Comparison of ENCODE assay signal across 9 mouse cellular contexts in the genomic region with DNA sequence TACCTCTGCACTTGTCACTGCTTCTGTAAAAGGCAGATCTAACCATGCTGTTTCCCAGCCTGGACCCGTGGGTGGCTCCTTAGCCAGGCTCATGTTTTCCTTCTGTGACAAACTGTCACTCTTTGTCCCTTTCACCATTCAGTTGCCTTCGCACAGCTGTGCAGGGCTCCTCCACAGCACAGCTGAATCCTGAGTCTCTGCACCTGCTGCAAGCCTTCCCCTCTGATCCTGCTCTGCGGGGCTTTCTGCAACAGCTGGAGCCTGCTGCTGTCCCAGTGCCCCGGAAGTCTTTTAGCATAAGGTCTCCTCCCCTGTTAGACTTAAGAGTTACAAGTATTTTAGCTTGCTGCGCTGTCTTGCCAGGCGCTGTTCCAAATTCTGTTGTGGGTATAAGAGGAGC. TPM values are rescaled to one million over a fixed set of nuclear protein-coding genes. Genes with fewer than 3 reads are reported as not detected.
A peak's percentile ranks its signal among the peaks of the same experiment; 100 is the strongest.
DNase-seq lines count a peak whose midpoint lies in the region; ATAC-seq lines count a peak whose summit lies in the region.
"Had no signal": no experiment of that assay in that cellular context is flagged by ENCODE, and none has a peak within 500 bp of the region (broad histone marks: within the 10 kb centered on the region; RNA-seq: fewer than 3 reads in every experiment).

No protein-coding gene starts in this region.

- no peak overlapping the region for H3K27ac ChIP-seq in heart, embryonic 16.5 days (ENCODE audit: low read length)
- no peak overlapping the region for H3K27ac ChIP-seq in midbrain, embryonic 16.5 days (ENCODE audit: low read length)
- no peak overlapping the region for H3K27ac ChIP-seq in midbrain, embryonic 11.5 days (ENCODE audit: low read depth, low read length)
- no peak overlapping the region for H3K27ac ChIP-seq in lung, embryonic 16.5 days (ENCODE audit: low read length)

- WGBS in heart, embryonic 16.5 days = 62% methylated on average over 6 of the region's 6 CpGs
- 71% methylated on average over 6 of the region's 6 CpGs for WGBS in midbrain, embryonic 16.5 days
- WGBS in midbrain, embryonic 11.5 days = 78% methylated on average over 6 of the region's 6 CpGs
- WGBS in lung, embryonic 16.5 days = 65% methylated on average over 6 of the region's 6 CpGs

- H3K9ac ChIP-seq in heart, embryonic 16.5 days (ENCODE audit: low read length) = no peak overlapping the region
- H3K9ac ChIP-seq in midbrain, embryonic 16.5 days (ENCODE audit: low read depth, low read length) = no peak overlapping the region
- no peak overlapping the region for H3K9ac ChIP-seq in midbrain, embryonic 11.5 days (ENCODE audit: low read length)
- H3K9ac ChIP-seq in lung, embryonic 16.5 days (ENCODE audit: low read length) = no peak overlapping the region

- peak; percentile 50 for ATAC-seq in heart, embryonic 16.5 days (replicated peaks; ENCODE audit: extremely low read depth, insufficient read depth, low FRiP score)
- ATAC-seq in midbrain, embryonic 16.5 days = 0 out of 2 replicates have a peak, but pooled peaks have one; percentile 12
- ATAC-seq in midbrain, embryonic 11.5 days (ENCODE audit: low FRiP score) = no peak; the same call in 1 of the 2 replicates
- ATAC-seq in lung, embryonic 16.5 days (ENCODE audit: low read depth) = peak; percentile 65

- H3K4me1 ChIP-seq in heart, embryonic 16.5 days (ENCODE audit: control insufficient read depth, insufficient read depth, low read length) = 0 out of 2 replicates have a peak, but pooled peaks cover 4% of the 10 kb centered on the region
- H3K4me1 ChIP-seq in midbrain, embryonic 16.5 days (ENCODE audit: control insufficient read depth, insufficient read depth, low read length) = 0 out of 2 replicates have a peak, but pooled peaks cover 4% of the 10 kb centered on the region
- H3K4me1 ChIP-seq in midbrain, embryonic 11.5 days (ENCODE audit: control insufficient read depth, insufficient read depth, low read length) = no peaks in the 10 kb centered on the region
- 0 out of 2 replicates have a peak, but pooled peaks cover 2% of the 10 kb centered on the region for H3K4me1 ChIP-seq in lung, embryonic 16.5 days (replicated peaks; ENCODE audit: control insufficient read depth, insufficient read depth, low read length)

- H3K36me3 ChIP-seq in heart, embryonic 16.5 days (ENCODE audit: control insufficient read depth, insufficient read depth) = peaks cover 6% of the 10 kb centered on the region; the same call in 1 of the 2 replicates
- no peaks in the 10 kb centered on the region for H3K36me3 ChIP-seq in midbrain, embryonic 16.5 days (ENCODE audit: control insufficient read depth, insufficient read depth, low read length)
- peaks cover 3% of the 10 kb centered on the region for H3K36me3 ChIP-seq in midbrain, embryonic 11.5 days (ENCODE audit: control insufficient read depth, insufficient read depth, low read length)
- H3K36me3 ChIP-seq in lung, embryonic 16.5 days (ENCODE audit: control insufficient read depth, insufficient read depth, low read length) = peaks cover 11% of the 10 kb centered on the region

- H3K27me3 ChIP-seq in heart, embryonic 16.5 days (ENCODE audit: control insufficient read depth, insufficient read depth, low read length) = no peaks in the 10 kb centered on the region
- H3K27me3 ChIP-seq in midbrain, embryonic 16.5 days (ENCODE audit: control insufficient read depth, insufficient read depth, low read depth, low read length) = no peaks in the 10 kb centered on the region
- no peaks in the 10 kb centered on the region for H3K27me3 ChIP-seq in midbrain, embryonic 11.5 days (ENCODE audit: control insufficient read depth, insufficient read depth, low read length)
- H3K27me3 ChIP-seq in lung, embryonic 16.5 days (ENCODE audit: control insufficient read depth, insufficient read depth, low read depth, low read length) = no peaks in the 10 kb centered on the region

- no peak overlapping the region for H3K4me3 ChIP-seq in heart, embryonic 16.5 days (ENCODE audit: low read length)
- no peak overlapping the region for H3K4me3 ChIP-seq in midbrain, embryonic 16.5 days (ENCODE audit: low read depth, low read length)
- H3K4me3 ChIP-seq in midbrain, embryonic 11.5 days (ENCODE audit: low read depth, low read length) = no peak overlapping the region
- no peak overlapping the region for H3K4me3 ChIP-seq in lung, embryonic 16.5 days (ENCODE audit: low read length)

- H3K9me3 ChIP-seq in heart, embryonic 16.5 days (replicated peaks; ENCODE audit: control insufficient read depth, low read length) = no peaks in the 10 kb centered on the region
- H3K9me3 ChIP-seq in midbrain, embryonic 16.5 days (replicated peaks; ENCODE audit: control insufficient read depth, low read length, poor library complexity, severe bottlenecking) = no peaks in the 10 kb centered on the region
- H3K9me3 ChIP-seq in midbrain, embryonic 11.5 days (ENCODE audit: control insufficient read depth, low read length) = no peaks in the 10 kb centered on the region
- no peaks in the 10 kb centered on the region for H3K9me3 ChIP-seq in lung, embryonic 16.5 days (ENCODE audit: control insufficient read depth, low read length)

- no peak for DNase-seq in heart, adult 8-10 months (ENCODE audit: low spot score)
- no peak for DNase-seq in midbrain, embryonic 11.5 days (ENCODE audit: low spot score, missing footprints)
- peak; percentile 90 for DNase-seq in thymus, postnatal 14 days
- no peak for DNase-seq in B cell, adult 2 months
- no peak for DNase-seq in cerebellum, adult 8-10 months

- H3K4me2 ChIP-seq in heart, embryonic 16.5 days (ENCODE audit: low read depth, low read length) = no peak overlapping the region
- H3K4me2 ChIP-seq in midbrain, embryonic 16.5 days (ENCODE audit: low read length) = no peak overlapping the region
- H3K4me2 ChIP-seq in midbrain, embryonic 11.5 days = no peak overlapping the region
- no peak overlapping the region for H3K4me2 ChIP-seq in lung, embryonic 16.5 days (ENCODE audit: low read depth, low read length)

RNA-seq across cellular contexts. Expression of gene Phxr2, which starts 6.1 kb away (rescaled TPM):
- not detected in 2 replicates for polyA plus RNA-seq in heart, embryonic 16.5 days (2015; fragmentation: Nextera tagmentation; extraction: Ambion mirVana)
- not detected for total RNA-seq in heart, adult 8-10 months (2022)
- not detected in 2 replicates for polyA plus RNA-seq in midbrain, embryonic 16.5 days (2015; fragmentation: Nextera tagmentation; extraction: Ambion mirVana)
- polyA plus RNA-seq in midbrain, embryonic 11.5 days (2014; fragmentation: Nextera tagmentation; extraction: Ambion mirVana) = 0.14 TPM in 1 of 2 replicates, not detected in the other
- not detected in 2 replicates for polyA plus RNA-seq in lung, embryonic 16.5 days (2015; fragmentation: Nextera tagmentation; extraction: Ambion mirVana)
- total RNA-seq: liver, adult 2 months had no signal
- polyA plus RNA-seq: liver, adult 2 months had no signal

RNA-seq across cellular contexts. Expression of gene Galnt4, which starts 24.2 kb away (rescaled TPM):
- 5.6 and 6.1 TPM in 2 replicates for polyA plus RNA-seq in heart, embryonic 16.5 days (2015; fragmentation: Nextera tagmentation; extraction: Ambion mirVana)
- total RNA-seq in heart, adult 8-10 months (2022) = 1 to 10 TPM; 2.5 to 2.9 (median 2.6) TPM
- polyA plus RNA-seq in midbrain, embryonic 16.5 days (2015; fragmentation: Nextera tagmentation; extraction: Ambion mirVana) = 2.6 and 2.8 TPM in 2 replicates
- polyA plus RNA-seq in midbrain, embryonic 11.5 days (2014; fragmentation: Nextera tagmentation; extraction: Ambion mirVana) = 3.3 and 4.3 TPM in 2 replicates
- 15.1 and 17.1 TPM in 2 replicates for polyA plus RNA-seq in lung, embryonic 16.5 days (2015; fragmentation: Nextera tagmentation; extraction: Ambion mirVana)

RNA-seq across cellular contexts. Expression of gene Poc1b, which starts 25.4 kb away (rescaled TPM):
- 8.1 and 10.0 TPM in 2 replicates for polyA plus RNA-seq in heart, embryonic 16.5 days (2015; fragmentation: Nextera tagmentation; extraction: Ambion mirVana)
- total RNA-seq in heart, adult 8-10 months (2022) = 1 to 10 TPM; 5.8 to 8.1 (median 7.2) TPM
- polyA plus RNA-seq in midbrain, embryonic 16.5 days (2015; fragmentation: Nextera tagmentation; extraction: Ambion mirVana) = 10.5 and 11.2 TPM in 2 replicates
- 37.2 and 38.6 TPM in 2 replicates for polyA plus RNA-seq in midbrain, embryonic 11.5 days (2014; fragmentation: Nextera tagmentation; extraction: Ambion mirVana)
- polyA plus RNA-seq in lung, embryonic 16.5 days (2015; fragmentation: Nextera tagmentation; extraction: Ambion mirVana) = 17.3 and 22.7 TPM in 2 replicates
